Mouse (Mus musculus) urinary bladder, postnatal 25 days (tissue): ENCODE results near the gene Mybph.

Experiments
- DNase-seq: peaks from one replicate; pipeline ENCODE4 v3.0.0; 2022; ENCODE audit warnings: low spot score

The Mybph gene

GRCm38 (mm10) chr1:134211631-134212030, 18.4 kb downstream of the Mybph start:
- no peak for DNase-seq

GRCm38 (mm10) chr1:134212351-134212750, 19.1 kb downstream of the Mybph start:
- DNase-seq = no peak

DNA sequence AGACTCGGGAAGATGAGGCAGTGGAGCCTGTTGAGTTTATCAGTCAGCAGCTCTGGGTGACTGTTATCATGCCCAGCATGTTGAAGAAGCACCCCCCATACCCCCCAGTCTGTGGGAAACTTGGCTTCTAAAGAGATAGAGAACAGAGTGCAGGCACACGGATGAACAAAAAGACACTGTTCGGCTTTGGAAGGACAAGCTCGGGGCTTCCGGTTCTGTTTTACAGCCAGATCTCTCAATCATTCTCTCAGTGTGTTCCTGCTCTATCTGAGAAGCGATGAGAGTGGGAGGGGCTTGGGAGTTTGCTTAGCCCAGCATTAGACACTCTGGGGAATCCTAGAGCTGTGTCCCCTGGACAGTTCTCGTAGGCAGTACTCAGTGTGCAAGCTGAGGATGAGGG, 20.2 kb downstream of the Mybph start:
- no peak for DNase-seq

- no peak for DNase-seq
These were observed 21.8 kb downstream of the Mybph start for GRCm38 (mm10) chr1:134215059-134215458.

DNA sequence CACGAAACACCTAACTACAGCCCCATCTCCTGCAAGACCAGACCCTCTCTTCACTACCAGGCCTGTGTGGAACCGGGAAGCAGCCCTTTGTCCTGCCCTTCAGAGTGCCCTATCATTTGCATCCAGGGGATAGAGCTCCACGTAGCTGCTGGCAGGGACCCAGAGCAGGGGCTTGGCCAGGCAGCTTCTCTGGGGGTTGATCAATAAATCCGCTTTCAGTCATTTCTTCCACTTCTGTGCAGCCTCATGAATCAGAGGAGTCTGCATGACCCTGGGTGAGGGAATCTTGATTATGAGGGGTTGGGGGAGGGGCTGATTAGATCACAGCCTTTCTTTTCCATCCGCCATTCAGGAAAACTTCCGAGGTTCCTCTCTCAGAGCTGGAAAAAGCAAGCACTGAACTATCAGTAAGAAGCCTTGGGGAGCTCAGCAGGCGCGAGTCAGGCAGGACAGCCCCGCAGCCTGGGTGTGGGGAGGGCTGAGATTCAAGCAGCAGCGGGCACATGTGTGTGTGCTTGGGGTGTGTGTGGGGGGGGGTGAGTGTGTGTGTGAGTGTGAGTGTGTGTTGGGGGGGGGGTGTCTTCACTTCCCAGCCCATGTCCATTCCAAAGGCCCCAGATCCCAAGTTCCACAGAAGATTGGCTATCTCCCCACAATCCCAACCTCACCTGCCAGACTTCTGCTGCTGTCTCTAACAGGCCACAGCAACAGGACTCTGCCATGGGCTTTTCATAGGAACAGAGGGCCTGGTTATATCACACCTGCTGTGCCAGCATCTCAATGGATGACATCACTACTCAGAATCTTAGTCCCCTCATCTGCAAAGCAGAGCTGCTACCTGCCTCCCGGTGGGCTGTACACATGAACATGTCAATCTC, 22.7 kb downstream of the Mybph start:
- no peak for DNase-seq

- no peak for DNase-seq
These were observed 23.4 kb downstream of the Mybph start for GRCm38 (mm10) chr1:134216629-134216971.

DNA sequence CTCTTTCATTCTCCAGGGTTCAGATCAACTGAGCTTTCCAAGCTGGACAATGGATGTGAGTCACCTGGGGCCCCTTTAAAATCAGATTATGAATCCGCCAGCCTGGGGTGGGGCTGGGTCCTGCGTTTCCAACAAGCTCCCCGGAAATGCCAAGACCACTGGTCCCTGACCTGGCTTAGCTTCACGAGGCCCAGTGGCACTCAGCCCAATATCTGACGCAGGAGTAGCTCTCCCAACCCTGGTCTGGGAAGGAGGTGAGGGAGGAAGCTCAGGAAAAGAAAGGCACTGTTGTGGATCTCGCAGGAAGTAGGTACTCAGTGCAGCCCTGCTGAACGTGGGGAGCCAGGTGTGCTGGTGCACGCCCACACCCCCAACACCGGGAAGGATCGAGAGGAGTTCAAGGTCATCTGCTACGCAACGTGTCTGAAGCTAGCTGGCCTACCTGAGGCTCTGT, 23.8 kb downstream of the Mybph start:
- no peak for DNase-seq

DNA sequence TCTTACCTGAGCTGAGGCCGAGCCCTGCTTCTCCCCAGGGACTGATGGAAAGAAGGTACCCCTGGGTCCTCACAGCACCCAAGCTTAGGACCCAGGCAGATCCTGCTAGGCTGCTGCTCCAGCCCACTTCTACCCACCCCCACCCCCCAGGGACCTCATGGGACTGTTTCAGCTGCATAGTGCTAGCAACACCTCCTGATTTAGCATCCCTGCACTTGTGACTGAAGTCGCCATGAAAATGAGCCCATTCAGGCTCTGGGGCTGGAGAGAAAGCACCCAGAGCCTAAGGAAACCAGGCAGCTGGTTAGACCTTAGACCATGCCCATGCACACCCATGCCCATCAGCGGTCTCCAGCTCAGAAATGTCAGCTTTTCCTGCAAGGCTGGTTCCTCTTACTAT, 24.7 kb downstream of the Mybph start:
- no peak for DNase-seq

DNA sequence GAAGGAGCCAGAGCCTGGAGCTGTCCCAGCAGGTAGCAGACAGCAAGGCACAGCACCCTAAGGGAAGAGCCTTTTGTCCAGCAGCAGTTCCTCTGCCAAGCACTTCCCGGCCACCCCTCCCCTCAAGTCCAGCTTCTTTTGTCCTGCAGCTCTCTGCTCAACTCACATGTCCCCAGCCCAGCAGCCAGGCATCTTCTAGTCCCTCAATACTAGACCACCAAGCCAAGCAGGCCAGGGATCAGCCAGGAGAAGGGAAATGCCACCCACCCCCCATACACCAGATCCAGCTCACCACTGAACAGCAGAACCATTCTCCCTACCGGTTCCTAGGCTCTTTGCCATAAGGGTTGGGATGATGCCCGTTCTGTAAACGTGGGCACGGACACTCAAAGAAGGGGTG, 26.4 kb downstream of the Mybph start:
- DNase-seq = no peak

DNA sequence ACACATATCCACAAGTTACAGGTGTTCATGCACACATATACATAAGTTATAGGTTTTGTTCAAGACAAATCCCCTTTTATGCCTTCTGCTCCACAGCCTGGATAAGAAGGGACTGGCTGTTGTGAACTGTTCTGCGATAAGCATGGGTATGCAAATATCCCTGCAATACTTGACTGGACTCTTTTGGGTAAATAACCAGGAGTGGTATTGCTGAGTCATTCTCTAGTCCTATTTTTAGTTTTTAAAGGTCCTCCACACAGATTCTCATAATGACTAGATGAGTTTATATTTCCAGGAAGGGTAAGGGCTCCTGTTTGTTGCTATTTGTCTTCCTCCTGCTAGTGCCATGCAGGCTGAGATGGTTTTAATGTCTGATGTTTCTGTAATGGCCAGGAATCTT, 27.9 kb downstream of the Mybph start:
- DNase-seq = no peak

GRCm38 (mm10) chr1:134222122-134223055, 29.1 kb downstream of the Mybph start:
- DNase-seq = no peak

- DNase-seq = no peak
These were observed 31.5 kb downstream of the Mybph start for GRCm38 (mm10) chr1:134224649-134225227.

DNA sequence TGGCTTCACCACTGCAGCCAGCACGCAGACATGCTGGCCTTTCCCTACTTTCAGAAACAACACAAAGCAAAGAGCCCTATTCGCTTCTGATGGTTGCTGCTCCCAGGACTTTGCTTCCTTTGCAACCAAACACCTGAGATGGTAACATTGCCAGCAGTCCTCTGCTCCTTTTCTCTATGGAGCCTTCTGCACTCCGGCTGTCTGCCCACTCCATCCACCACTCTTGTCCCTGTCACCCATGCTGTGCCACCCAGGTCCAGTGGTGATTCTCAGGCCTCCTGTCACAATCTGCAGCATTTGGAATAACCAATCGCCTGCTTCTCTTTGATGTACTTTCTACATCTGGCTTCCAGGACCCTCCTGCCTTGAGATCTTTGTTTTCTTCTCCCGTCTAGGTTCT, 32.1 kb downstream of the Mybph start:
- no peak for DNase-seq

DNA sequence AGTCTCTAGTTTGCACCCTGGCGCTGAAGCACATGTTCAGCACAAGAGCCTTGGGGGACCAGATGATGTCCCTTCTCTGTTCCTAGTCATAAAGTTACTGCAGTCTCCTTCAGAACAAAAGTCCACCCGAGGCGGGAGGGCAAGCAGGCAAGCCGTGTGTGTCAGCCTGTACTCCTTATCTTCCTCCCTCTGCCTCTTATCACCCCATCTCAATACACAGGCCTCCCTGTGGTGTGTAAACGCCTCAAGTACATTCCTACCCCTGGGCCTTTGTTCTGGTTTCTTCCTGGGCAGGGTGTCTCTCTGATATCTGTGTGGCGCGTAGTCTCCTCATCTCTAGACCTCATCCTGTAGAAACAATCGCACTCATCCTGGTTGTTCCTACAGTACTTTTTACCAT, 33.5 kb downstream of the Mybph start:
- no peak for DNase-seq

DNA sequence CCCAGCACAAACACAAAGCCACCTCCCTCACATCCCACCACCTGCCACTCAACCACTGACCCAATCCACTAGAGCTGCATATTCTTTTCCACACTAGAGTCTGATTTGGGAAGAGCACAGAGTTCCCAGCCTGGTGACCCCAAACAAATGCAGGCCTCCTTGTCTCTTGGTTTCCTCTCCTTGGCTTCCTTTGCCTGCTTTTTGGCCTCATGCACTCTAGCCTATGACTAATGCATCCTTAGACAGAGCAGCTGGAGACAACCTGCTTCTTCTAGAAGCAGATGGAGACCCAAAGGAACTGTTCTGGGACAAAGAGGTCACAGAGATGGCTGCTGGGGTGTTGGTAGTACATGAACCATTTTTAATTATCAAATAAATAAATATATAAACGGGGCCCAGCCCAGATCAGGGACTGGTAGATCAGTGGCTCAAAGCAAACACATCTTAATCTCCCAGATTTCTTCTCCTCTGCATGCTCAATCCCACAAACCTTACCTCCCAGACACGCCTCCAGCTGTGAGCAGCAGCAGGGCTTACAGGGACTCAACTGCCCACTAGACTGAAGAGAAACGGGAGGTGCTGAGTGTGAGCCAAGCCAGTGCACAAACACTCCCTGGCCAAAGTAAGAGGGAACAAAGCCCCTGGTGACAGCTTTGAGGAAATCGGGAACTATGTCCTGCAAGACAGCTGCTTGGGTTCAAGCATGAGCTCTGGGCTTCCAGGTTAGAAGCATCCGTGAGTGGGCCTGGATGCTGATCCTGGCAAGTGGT, 36.7 kb downstream of the Mybph start:
- DNase-seq = no peak

GRCm38 (mm10) chr1:134230638-134231228, 37.5 kb downstream of the Mybph start:
- DNase-seq = no peak

DNA sequence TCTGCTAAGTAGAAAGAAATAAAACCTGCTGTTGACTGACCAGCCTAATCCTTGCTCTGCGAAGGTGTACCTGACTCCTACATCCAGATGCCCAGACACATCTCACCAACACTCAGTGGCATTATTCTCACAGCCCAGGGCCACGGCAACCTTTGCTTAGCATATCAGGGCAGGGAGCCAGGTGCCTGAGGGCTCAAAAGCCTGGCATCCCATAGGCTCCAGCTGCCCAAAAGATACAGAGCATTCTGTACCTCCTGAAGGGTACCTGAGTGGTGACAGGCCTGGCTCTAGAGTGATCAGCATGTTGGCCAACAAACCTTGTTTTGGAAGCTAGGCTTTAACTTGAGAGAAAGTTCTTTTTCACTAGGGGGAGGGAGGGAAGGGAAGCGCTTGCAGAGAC, 38.0 kb downstream of the Mybph start:
- no peak for DNase-seq

- no peak for DNase-seq
These were observed 38.4 kb downstream of the Mybph start for GRCm38 (mm10) chr1:134231681-134232080.

DNA sequence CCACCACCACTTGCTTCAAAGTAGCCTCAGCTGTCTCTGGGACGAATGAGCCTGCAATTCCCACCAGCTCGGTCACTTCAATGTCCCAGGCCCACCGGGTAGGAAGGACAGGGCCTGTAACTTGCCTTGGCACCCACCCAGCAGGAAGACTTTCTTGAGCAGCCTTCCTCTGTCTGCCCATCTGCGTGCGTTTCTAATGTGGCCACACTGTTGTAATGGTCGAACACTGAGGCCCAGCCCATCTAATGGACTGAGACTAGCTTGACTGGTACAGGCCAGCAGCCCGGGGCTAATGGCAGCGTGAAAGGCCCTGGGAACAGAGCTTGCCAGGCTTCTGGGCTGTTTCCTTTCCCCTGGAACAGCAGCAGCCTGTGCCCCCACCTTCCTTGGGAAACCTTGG, 39.1 kb downstream of the Mybph start:
- DNase-seq = no peak

GRCm38 (mm10) chr1:134232778-134233531, 39.7 kb downstream of the Mybph start:
- DNase-seq = no peak
